Mouse (Mus musculus) heart, postnatal 0 days (tissue): ENCODE results near the gene Phactr3. TPM values are rescaled to one million over a fixed set of nuclear protein-coding genes. Genes with fewer than 3 reads are reported as not detected.

ENCODE experiments used
- ATAC-seq: fragments of 200-750 bp; cut with Nextera tagmentation; 2 replicates; pipeline ENCODE4 v1.8.0; 2017; ENCODE audit warnings: low read depth, moderate number of reproducible peaks, moderate library complexity; ENCODE audit not compliant: insufficient read depth
- DNase-seq: peaks from one replicate; pipeline ENCODE4 v3.0.0-alpha.2; 2016; ENCODE audit warnings: low spot score
- H3K27ac ChIP-seq: fragments of 300-500 bp; sonication (generic); 2 replicates; pipeline ENCODE4 v1.5.1; 2014; ENCODE audit warnings: low read depth, mild to moderate bottlenecking
- H3K27me3 ChIP-seq: fragments of 300-500 bp; sonication (generic); 2 replicates; pipeline ENCODE4 v1.6.1; 2014; ENCODE audit warnings: low read length, mixed read lengths; ENCODE audit not compliant: control insufficient read depth, insufficient read depth
- H3K36me3 ChIP-seq: fragments of 300-500 bp; sonication (generic); replicated peaks from 2 replicates; pipeline ENCODE4 v1.6.1; 2014; ENCODE audit warnings: low read length, mixed read lengths; ENCODE audit not compliant: control insufficient read depth, insufficient read depth
- H3K4me1 ChIP-seq: fragments of 300-500 bp; sonication (generic); 2 replicates; pipeline ENCODE4 v1.6.1; 2014; ENCODE audit warnings: antibody characterized with exemption; ENCODE audit not compliant: control insufficient read depth, insufficient read depth
- H3K4me2 ChIP-seq: fragments of 300-500 bp; sonication (generic); 2 replicates; pipeline ENCODE4 v1.6.1; 2014; ENCODE audit warnings: low read depth, mild to moderate bottlenecking, low read length, moderate library complexity
- H3K4me3 ChIP-seq: fragments of 300-500 bp; sonication (generic); 2 replicates; pipeline ENCODE4 v1.5.1; 2014; ENCODE audit warnings: low read depth, low read length
- H3K9ac ChIP-seq: fragments of 300-500 bp; sonication (generic); replicated peaks from 2 replicates; pipeline ENCODE4 v1.6.1; 2014; ENCODE audit warnings: low read depth, low read length, mixed read lengths
- H3K9me3 ChIP-seq: fragments of 300-500 bp; sonication (generic); replicated peaks from 2 replicates; pipeline ENCODE4 v1.6.1; 2016; ENCODE audit warnings: low read length; ENCODE audit not compliant: control insufficient read depth
- CTCF ChIP-seq: IDR thresholded peaks from 2 replicates; pipeline ENCODE4 v1.5.1; 2016; ENCODE audit warnings: antibody characterized with exemption, control low read depth, low read depth
- EP300 ChIP-seq: IDR thresholded peaks from 2 replicates; pipeline ENCODE4 v1.6.1; 2016; ENCODE audit warnings: antibody characterized with exemption, low read depth
- WGBS: fragments of 180-500 bp; shearing (Covaris S2); extraction: QIAGEN DNeasy Blood & Tissue Kit; methylation state at CpG from one replicate; pipeline ENCODE4 v1.1.7; 2014; 5-methylcytosine and 5-hydroxymethylcytosine counted together
- polyA plus RNA-seq: library from polyadenylated mRNA; unstranded; fragments of >200 nt; fragmentation: Nextera tagmentation; extraction: Ambion mirVana; gene quantifications from 2 replicates; pipeline ENCODE4 v1.2.1, GENCODE M21; 2015
- total RNA-seq: library from RNA; depleted of rRNA; stranded (reverse); fragments of >200 nt; gene quantifications from 2 replicates; pipeline ENCODE4 v1.2.3, GENCODE M21; 2014; ENCODE audit warnings: low replicate concordance

Gene Phactr3
- total and polyA plus RNA-seq, 2 experiments from 2014 or later = 3.6 to 4.0 TPM

- H3K36me3 ChIP-seq = no peaks in the 10 kb centered on the region
- no peak for DNase-seq
- H3K9ac ChIP-seq = no peak overlapping the region
- H3K4me1 ChIP-seq = no peaks in the 10 kb centered on the region
- H3K27ac ChIP-seq = no peak overlapping the region
- TF ChIP-seq EP300 (no peak), CTCF (no peak)
- H3K9me3 ChIP-seq = no peaks in the 10 kb centered on the region
- H3K27me3 ChIP-seq = no peaks in the 10 kb centered on the region
- WGBS = 71% methylated on average over 7 of the region's 7 CpGs
- ATAC-seq = no peak
- no peak overlapping the region for H3K4me3 ChIP-seq
- no peak overlapping the region for H3K4me2 ChIP-seq
These were observed 201.0 kb downstream of the Phactr3 start for GRCm38 (mm10) chr2:178319766-178320165.

DNA sequence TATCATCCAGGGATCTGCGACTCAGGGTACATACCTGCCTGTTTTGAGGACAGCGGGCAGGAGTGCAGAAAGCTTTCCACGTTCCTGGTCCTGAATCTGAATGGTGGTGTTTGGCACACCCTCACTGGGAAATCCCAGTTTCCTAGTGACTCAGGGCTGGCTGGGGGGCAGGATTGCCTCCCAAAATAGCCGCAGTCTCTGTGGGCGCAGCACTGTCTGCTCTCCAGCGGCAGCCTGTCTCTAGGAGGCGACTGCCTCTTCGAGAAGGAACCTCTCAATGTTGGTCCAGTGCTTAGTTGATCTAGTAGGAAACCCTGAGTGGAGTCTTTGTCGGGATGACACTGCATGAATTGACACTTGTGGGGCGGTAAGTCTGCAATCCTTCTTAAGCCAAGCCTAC is 202.5 kb downstream of the Phactr3 start:
- no peak overlapping the region for H3K4me2 ChIP-seq
- no peaks in the 10 kb centered on the region for H3K27me3 ChIP-seq
- H3K36me3 ChIP-seq = no peaks in the 10 kb centered on the region
- no peak overlapping the region for H3K27ac ChIP-seq
- H3K9me3 ChIP-seq = no peaks in the 10 kb centered on the region
- no peak overlapping the region for H3K4me3 ChIP-seq
- peak; percentile 7 for DNase-seq
- 51% methylated on average over 10 of the region's 10 CpGs for WGBS
- H3K4me1 ChIP-seq = no peaks in the 10 kb centered on the region
- TF ChIP-seq CTCF (no peak), EP300 (no peak)
- ATAC-seq = no peak
- no peak overlapping the region for H3K9ac ChIP-seq

- Histone ChIP-seq H3K9ac (no peak overlapping the region), H3K27me3 (no peaks in the 10 kb centered on the region), H3K4me3 (no peak overlapping the region), H3K4me2 (no peak overlapping the region), H3K4me1 (peaks cover 9% of the 10 kb centered on the region), H3K27ac (no peak overlapping the region), H3K9me3 (no peaks in the 10 kb centered on the region), H3K36me3 (no peaks in the 10 kb centered on the region)
- ATAC-seq = no peak
- TF ChIP-seq CTCF (no peak), EP300 (no peak)
- WGBS = 82% methylated on average over 3 of the region's 3 CpGs
- DNase-seq = no peak
These were observed 205.6 kb downstream of the Phactr3 start for GRCm38 (mm10) chr2:178324410-178324809.

DNA sequence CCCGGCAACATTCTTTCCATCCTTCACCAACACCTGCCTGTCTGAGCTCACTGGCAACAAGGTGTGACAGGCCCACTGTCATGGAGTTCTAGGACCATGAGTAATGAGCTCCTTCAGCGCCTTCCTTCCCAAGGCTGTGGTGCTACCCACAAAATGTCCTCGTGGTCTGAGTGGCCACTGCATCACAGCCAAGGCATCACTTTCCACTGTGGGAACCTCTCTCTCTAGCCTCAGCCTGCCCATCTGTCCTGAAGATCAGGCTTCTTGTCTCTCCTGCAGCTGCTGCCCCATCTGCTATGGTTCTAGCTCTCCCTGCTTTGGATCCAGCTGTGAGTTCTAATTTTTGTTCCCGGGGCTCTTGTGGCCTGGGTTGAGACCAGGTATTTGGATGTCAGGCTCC is 206.0 kb downstream of the Phactr3 start:
- H3K27me3 ChIP-seq = no peaks in the 10 kb centered on the region
- no peaks in the 10 kb centered on the region for H3K36me3 ChIP-seq
- 75% methylated on average over 4 of the region's 4 CpGs for WGBS
- H3K9ac ChIP-seq = no peak overlapping the region
- no peak overlapping the region for H3K27ac ChIP-seq
- H3K4me1 ChIP-seq = peaks cover 14% of the 10 kb centered on the region
- ATAC-seq (no peak), DNase-seq (no peak)
- no peak overlapping the region for H3K4me2 ChIP-seq
- H3K9me3 ChIP-seq = no peaks in the 10 kb centered on the region
- H3K4me3 ChIP-seq = no peak overlapping the region
- TF ChIP-seq CTCF (no peak), EP300 (no peak)

DNA sequence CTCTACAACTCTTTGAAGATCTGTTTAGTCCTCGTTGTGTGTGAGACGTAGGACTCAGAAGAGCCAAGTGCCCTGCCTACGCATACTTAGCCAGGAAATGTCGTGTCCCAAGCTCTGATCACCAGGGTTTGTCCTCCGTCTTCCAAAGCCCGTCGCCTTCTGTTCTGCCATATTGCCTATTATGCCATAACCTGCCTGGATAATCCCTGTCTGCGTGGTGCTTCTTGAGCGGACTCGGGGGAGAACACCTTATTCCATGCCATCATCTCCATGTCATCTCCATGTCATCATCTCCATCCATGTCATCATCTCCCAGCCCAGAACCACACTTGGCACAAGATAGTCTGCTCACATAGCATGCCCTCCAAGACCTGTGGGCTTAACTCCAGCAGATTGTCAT is 207.3 kb downstream of the Phactr3 start:
- no peaks in the 10 kb centered on the region for H3K27me3 ChIP-seq
- 88% methylated on average over 10 of the region's 10 CpGs for WGBS
- H3K4me1 ChIP-seq = peaks cover 14% of the 10 kb centered on the region
- H3K9ac ChIP-seq = no peak overlapping the region
- ATAC-seq (no peak), DNase-seq (no peak)
- TF ChIP-seq EP300 (no peak), CTCF (no peak)
- no peak overlapping the region for H3K27ac ChIP-seq
- no peak overlapping the region for H3K4me3 ChIP-seq
- H3K36me3 ChIP-seq = no peaks in the 10 kb centered on the region
- no peak overlapping the region for H3K4me2 ChIP-seq
- no peaks in the 10 kb centered on the region for H3K9me3 ChIP-seq

- no peak overlapping the region; the same call in 1 of the 2 replicates for H3K9ac ChIP-seq
- WGBS = 9% methylated on average over 5 of the region's 5 CpGs
- H3K27me3 ChIP-seq = no peaks in the 10 kb centered on the region
- TF ChIP-seq EP300 (no peak), CTCF (no peak)
- no peaks in the 10 kb centered on the region for H3K36me3 ChIP-seq
- peak overlapping the region; percentile 55 for H3K4me2 ChIP-seq
- H3K9me3 ChIP-seq = no peaks in the 10 kb centered on the region
- H3K27ac ChIP-seq = no peak overlapping the region
- H3K4me3 ChIP-seq = peak overlapping the region; percentile 16; the same call in 1 of the 2 replicates
- H3K4me1 ChIP-seq = peaks cover 14% of the 10 kb centered on the region
- DNase-seq = peak; percentile 14
- ATAC-seq = peak; percentile 21; the same call in 1 of the 2 replicates
These were observed 208.1 kb downstream of the Phactr3 start for GRCm38 (mm10) chr2:178326750-178327465.
